Mouse (Mus musculus): ENCODE results near the gene Usp48.

Usp48 gene

GRCm38 (mm10) chr4:137609702-137610101 lies 16.1 kb downstream of the Usp48 start:
- no peak for DNase-seq (ENCODE audit: low spot score)

DNA sequence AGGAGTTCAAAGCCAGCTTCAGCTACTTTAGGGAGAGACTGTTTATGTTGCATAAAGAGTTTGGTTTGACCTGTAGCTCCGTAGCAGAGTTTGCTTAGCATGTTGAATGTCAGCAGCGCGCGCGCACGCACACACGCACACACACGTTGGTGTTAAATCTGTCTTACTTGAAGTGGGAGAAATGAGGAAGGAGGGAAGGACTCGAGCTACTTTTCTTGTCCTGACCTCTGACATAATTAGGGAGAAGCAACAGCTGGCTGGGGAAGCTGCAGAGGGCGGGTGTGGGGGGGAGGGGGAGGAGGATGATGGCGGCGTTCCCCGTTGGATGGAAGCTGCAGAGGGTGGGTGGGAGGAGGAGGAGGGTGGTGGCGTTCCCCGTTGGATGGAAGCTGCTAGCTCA lies 16.7 kb downstream of the Usp48 start:
- DNase-seq (ENCODE audit: low spot score): no peak

GRCm38 (mm10) chr4:137622847-137623246 lies 29.3 kb downstream of the Usp48 start:
- no peak for DNase-seq (ENCODE audit: low spot score)

DNA sequence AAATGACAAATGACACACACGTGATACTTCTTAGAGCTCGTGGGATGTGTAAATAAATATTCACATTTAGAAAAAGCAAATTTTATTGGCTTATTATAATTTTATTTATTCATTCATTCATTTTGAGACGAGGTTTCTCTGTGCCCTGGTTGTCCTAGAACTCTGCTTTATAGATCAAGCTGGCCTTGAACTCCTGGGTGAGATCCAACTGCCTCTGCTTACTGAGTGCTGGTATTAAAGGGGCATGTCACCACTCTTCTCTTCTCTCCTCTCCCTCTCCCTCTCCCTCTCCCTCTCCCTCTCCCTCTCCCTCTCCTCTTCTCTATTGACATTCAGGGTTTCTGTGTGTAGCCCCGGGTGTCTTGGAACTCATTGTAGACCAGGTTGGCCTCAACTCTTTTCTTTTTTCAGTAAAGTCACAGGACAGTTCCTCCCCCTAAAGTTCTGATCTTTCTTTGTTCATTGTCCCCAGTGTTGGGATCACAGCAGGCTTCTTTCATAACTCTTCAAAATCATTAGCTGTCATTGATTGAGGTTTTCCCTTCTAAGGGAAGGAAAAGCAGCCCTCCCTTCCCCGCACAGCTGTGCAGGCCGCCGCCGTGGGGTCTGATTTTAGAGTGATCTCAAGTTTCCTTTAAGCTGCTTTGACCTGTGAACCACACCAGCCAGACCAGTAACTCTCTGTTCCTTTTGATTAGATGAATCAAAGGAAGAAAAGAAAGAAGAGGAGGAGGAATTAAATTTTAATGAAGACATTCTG lies 34.1 kb downstream of the Usp48 start:
- no peak for DNase-seq (ENCODE audit: low spot score)

- DNase-seq (ENCODE audit: low spot score): no peak
Measured at GRCm38 (mm10) chr4:137628400-137628799, 34.8 kb downstream of the Usp48 start.

DNA sequence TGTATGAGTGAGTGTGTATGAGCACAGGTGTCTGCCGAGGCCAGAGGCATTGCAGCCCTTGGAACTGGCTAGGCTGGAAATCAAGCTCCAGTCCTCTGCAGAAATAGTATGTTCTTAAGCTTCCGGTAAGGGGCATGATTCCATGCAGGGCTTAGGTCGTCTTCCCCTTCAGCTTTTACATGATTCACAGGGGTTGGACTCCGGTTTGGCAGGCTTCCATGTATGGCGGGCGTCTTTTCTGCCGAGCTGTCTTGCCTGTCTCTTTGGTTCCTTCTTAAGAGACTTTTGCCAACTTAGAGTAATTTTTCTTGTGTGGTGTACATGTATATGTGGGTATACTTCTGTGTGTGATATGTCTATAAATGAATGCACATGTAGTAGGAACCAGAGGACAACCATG lies 35.8 kb downstream of the Usp48 start:
- peak; percentile 66 for DNase-seq (ENCODE audit: low spot score)

DNA sequence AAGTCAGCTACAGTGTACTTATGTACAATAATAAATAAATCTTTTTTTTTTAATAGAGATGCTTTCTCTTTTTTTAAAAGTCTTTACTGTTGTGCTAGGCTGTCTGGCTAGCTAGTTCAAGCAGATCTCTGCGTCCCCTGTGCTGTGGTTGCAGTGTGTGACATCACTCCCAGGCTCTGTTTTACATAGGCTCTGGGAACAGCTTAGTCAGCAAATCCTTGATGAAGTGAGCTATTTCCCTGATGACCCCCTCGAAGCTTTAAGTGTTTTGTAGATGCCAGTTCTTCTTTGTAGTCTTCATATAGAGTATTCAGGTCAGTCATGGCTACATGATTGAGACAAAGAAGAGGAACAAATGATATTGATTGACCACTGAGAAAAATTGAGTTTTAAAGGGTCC lies 36.6 kb downstream of the Usp48 start:
- DNase-seq (ENCODE audit: low spot score): peak; percentile 67

DNA sequence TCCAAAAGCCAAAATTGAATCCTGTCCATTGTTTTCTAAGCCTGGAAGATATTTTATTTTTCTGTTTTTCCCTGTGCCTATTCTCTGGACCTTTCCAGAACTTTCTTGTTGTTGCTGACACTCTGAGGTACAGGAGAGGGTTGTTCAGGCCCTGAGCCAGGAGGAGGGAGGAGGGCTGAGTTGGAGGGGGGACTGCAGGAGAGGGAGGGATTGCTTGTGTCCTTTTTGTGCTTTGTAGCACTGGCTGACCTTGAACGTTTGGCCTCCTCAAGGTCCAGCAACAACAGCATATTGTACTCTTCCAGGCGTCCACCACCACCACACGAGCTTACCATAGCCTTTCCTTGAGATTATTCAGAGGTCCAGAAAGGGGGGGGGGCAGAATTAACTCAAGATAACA lies 38.0 kb downstream of the Usp48 start:
- no peak for DNase-seq (ENCODE audit: low spot score)

- DNase-seq (ENCODE audit: low spot score): no peak
Measured at GRCm38 (mm10) chr4:137633394-137633793, 39.8 kb downstream of the Usp48 start.

DNA sequence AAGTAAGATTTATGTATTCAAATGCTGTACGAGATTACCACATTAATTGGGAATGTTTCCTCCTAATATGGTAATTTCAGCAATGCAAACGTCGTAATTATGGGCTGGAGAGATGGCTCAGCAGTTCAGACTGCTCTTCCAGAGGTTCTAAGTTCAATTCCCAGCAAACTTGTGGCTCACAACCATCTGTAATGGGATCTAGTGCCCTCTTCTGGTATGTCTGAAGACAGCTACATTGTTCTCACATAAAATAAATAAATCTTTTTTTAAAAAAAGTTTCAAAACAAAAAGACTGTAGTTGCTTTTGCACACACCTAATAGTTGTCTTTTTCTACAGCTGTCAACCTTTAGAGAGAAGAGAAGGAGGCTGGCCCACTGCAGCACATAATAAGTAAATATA lies 43.0 kb downstream of the Usp48 start:
- no peak for DNase-seq (ENCODE audit: low spot score)

DNA sequence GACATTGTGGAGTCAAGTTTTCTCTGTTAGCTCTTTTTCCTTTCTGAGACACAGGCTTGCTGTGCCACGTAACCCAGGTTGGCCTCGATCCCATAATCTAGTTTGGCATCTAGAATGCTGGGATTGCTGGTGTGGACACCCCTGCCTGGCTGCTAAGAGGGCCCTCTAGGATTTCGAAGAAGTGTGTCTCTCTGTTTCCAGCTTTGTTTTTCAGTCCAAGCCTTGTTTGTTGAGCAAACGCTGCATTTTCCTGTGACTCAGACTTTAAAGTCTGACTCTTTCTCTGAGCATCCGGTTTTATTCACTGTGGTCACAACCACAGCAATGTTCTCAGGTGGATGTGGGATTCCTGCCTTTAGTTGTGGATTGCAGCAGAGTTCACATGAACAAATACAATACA lies 48.0 kb downstream of the Usp48 start:
- no peak for DNase-seq (ENCODE audit: low spot score)

DNA sequence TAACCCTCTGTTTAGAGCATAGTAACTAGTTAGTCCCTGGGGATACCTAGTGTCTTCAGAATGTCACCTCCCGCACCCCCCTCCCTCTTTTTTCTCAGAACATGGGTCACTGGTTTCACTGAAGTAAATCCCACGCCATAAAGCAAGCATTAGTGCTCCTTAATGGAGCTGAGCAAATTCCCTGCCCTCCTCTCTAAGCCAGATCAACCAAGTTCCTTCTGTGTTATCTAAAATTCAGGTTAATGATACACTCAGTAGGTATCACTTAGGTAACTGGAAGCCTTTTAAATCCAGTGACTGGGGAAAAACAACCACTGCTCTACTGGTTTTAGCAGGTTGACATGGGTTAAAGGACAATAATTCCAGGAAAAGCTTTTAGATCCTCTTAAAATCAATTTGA lies 48.5 kb downstream of the Usp48 start:
- DNase-seq (ENCODE audit: low spot score): no peak

DNA sequence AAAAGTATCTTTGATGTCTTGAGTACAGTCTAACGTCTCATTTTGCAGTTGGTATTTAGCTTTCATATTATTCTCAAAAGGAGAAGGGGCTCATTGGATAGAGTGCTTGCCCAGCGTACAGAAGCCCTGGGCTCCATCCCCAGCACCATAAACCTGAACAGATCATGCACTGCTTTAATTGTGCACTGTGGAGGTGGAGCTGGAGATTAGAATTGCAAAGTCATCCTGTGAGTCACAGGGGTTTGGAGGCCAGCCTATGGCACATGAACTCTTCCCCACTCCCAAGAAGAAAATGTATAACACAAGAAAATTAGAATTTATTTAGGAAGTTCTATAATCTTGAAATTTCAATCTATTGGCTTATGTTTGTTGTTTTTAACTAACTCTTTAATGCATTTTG lies 49.9 kb downstream of the Usp48 start:
- DNase-seq (ENCODE audit: low spot score): no peak

GRCm38 (mm10) chr4:137646262-137646661 lies 52.7 kb downstream of the Usp48 start:
- DNase-seq (ENCODE audit: low spot score): no peak

DNA sequence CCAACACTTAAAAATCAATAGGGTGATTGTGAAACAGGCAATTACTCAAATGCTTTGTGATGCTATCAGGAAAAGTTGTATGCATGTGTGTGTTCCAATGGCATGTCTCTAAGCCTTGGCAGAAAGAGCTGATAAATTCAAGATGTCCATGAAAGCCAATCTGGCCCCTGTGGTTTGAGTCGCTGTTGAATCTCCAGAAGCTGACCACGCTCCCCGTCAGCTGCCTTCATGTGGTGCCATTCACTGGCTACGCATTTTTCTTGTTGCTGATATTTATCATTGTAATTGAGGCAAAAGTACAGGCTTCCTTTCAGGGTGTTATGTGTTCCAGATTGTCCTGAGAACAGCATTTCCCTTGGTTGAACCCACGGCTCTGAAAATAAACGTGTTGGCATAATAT lies 54.1 kb downstream of the Usp48 start:
- peak; percentile 43 for DNase-seq (ENCODE audit: low spot score)

- DNase-seq (ENCODE audit: low spot score): no peak
Measured at GRCm38 (mm10) chr4:137648230-137648629, 54.7 kb downstream of the Usp48 start.

DNA sequence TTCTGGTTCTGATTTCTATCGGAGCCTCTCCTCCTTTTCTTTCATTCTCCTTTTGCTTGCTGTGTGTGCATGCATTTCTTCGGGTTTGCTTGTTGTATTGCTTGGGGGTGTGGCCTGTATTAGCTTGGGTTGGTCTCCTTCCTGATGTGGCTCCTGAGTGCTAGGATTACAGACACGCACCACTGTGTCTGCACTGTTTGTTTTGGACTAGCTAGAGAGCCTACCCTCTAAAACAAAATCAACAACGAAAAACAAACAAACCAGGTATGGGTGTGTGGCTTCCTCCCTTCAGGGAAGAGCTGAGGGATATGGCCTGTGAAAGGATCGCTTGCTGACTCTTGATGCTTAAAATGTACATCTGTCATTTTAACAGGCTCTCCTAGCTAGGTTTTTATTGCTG lies 57.4 kb downstream of the Usp48 start:
- no peak for DNase-seq (ENCODE audit: low spot score)

GRCm38 (mm10) chr4:137652835-137653346 lies 59.3 kb downstream of the Usp48 start:
- DNase-seq (ENCODE audit: low spot score): no peak

DNA sequence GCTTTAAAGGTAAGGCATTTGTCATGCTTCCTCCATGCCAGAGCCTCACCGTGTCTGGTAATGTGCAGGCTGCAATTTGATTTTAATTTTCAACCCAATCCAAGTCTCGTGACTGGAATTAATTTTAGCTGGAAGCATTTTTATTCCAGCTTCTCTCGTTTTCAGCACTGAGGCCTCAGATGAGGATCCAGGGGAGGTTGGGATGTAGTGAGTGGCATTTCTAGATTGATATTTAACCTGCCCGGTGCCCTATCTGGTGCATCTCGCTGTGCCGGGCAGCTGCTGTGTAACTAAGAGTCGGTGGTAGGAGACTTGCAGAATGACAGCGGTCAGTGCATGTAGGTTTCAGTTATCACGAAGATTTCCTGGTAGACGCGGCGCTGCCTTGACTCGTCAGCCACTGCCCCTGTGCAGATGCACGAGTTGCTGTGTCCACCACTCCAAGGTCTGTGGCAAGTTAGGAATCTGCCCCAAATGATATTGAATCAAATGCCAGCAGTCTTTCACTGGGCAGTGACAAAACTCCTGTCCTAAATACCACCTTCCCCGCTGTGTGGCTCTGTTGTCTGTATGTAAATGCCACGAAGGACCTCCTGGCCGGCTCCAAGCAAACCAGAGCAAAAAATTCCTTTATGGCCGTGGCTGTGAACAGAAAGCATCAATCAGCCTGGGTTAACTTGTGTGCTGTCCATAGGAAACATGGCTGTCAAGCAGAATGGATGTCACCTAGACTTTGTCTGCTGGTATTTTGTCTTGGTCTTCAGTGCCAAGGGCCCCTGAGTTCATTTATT lies 61.9 kb downstream of the Usp48 start:
- DNase-seq (ENCODE audit: low spot score): no peak

DNA sequence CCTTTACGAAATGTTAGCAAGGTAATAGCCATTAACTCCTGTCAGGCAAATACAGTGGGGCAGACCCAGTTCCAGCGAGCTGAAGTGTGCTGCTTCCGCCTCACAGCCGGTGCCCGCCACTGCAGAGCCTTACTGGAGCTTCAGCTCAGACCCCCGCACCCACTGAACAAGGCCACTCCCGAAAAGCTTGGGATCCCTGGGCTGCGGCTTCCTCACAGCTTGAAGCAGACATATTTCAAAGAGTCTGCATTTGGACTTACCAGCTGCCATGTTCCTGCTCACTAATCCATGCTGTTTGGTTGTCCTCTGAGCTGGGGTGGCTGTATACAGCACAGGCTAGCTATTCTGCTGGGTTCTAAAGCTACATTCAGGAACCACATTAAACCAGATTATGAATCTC lies 64.1 kb downstream of the Usp48 start:
- no peak for DNase-seq (ENCODE audit: low spot score)

GRCm38 (mm10) chr4:137659541-137659940 lies 66.0 kb downstream of the Usp48 start:
- no peak for DNase-seq (ENCODE audit: low spot score)

DNA sequence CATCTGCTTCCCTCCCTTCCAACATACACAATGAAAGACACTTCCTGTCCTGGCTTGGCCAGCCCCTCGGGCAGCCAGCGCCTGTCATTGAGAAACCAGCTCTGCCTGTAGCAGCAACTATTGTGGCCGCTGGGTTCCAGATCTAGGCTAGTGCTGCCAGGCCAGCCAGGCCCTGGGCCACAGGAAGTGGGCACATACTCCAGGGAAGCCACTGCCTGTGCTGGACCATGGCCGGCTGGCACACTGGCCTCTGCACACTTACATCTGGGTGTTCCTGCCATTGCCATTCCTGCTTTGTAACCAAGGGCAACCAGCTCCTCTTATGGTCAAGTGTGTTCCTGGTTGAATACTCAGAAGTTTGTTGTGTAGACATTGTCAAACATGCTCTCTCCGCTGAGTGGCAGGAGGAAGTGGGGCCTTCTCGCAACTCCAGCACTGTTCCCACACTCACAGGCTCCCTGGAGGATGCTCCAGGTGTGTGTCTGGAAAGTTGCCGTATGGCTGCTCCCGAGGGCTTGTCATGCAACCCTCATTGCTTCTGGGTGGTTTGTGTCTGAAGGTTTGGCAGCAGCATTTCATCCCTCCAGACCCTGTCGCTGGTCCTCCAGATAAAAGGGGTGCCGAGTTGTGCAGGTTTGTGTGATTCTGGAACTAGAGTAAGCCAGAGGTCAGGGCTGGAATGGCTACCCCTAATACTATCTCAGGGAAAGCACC lies 67.0 kb downstream of the Usp48 start:
- peak; percentile 39 for DNase-seq (ENCODE audit: low spot score)

- DNase-seq (ENCODE audit: low spot score): no peak
Measured at GRCm38 (mm10) chr4:137661078-137661450, 67.5 kb downstream of the Usp48 start.

All from MN1 (cell line).